Mouse (Mus musculus) ZHBTc4 (cell line): ENCODE measurements at regions not wholly inside any gene's neighbourhood (a gene's known extent, or its start where the extent isn't known, plus 50 kb on each side); places are given as distances from the start of the nearest gene placed in this dataset.

Experiments
- DNase-seq: peaks from one replicate; pipeline ENCODE4 v3.0.0-alpha.2; 2011; ENCODE audit warnings: low read depth, low spot score

- DNase-seq, result no peak
Observed at GRCm38 (mm10) chr14:99521954-99522523, 223.5 kb downstream of the Klf5 start.

- no peak for DNase-seq
Observed at GRCm38 (mm10) chr14:99535781-99536180, 237.3 kb downstream of the Klf5 start.

- DNase-seq, result peak; percentile 84
Observed at GRCm38 (mm10) chr14:99537286-99537685, 238.8 kb downstream of the Klf5 start.

GRCm38 (mm10) chr14:99541716-99542115 lies 243.2 kb downstream of the Klf5 start:
- no peak for DNase-seq

- no peak for DNase-seq
Observed at GRCm38 (mm10) chr14:99547931-99548330, 249.4 kb downstream of the Klf5 start.

- no peak for DNase-seq
Observed at GRCm38 (mm10) chr14:99548363-99549248, 250.1 kb downstream of the Klf5 start.

DNA sequence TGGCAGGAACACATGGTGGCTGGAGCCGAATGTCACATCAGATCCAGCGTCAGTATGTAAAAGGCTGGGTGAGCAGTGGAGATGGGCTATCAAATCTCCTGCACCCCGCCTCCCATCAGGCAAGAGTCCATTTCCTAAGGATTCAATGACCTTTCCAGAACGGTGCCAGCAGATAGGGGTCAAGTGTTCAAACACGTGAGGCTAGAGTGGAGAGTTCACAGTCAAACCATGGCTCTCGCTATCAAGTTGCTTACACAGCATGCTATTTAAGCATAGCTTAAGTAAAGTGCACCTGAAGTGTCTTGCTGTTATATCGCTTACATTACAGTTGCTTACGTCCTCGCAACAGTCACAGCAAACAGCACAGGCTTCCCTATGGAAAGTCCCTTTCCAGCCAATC lies 265.5 kb downstream of the Klf5 start:
- DNase-seq, result no peak

GRCm38 (mm10) chr14:99574146-99574545 lies 275.7 kb downstream of the Klf5 start:
- no peak for DNase-seq

GRCm38 (mm10) chr14:99578665-99579064 lies 280.2 kb downstream of the Klf5 start:
- DNase-seq, result no peak

GRCm38 (mm10) chr14:99579271-99579759 lies 280.8 kb downstream of the Klf5 start:
- DNase-seq, result no peak

- no peak for DNase-seq
Observed at GRCm38 (mm10) chr14:99579765-99580266, 281.3 kb downstream of the Klf5 start.

DNA sequence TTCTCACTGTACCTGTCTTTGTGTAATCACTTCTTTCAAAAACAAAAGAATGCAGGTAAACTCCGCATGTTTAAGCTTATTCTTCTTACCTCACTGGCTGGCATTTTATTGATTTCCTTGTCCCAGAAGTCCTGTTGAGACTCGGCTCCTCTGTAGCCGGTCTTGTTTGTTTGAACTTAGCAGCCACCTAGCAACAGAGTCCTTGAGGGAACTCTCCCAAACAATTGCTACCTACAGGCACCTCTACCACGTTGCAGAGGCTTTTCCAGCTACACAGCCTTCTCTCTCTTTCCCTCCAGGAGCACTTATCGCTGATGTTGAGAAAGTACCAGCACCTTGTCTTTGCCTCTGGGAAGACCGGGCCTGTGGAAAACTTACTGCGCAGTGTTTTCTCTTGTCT lies 285.7 kb downstream of the Klf5 start:
- peak; percentile 25 for DNase-seq

GRCm38 (mm10) chr14:99586029-99586428 lies 287.5 kb downstream of the Klf5 start:
- DNase-seq, result no peak

GRCm38 (mm10) chr14:99590854-99591470 lies 292.5 kb downstream of the Klf5 start:
- DNase-seq, result no peak

DNA sequence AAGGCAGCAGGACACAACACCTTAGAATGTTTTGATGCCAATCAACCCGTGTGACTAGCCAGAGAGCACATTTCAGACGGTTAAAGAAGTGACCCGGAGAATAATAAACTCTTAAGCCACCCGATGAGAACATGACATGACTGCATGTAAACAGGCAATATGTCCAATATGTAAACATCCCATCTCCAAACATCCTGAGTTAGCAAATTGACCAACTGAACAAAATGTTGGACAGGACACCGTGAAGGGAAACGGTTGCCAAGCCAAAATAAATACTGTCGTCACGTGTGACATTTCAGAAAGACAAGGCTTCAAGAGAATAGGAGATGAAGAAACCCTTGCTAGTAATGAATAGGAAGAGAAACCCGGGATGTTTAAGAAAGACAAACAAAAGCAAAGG lies 294.4 kb downstream of the Klf5 start:
- no peak for DNase-seq

- no peak for DNase-seq
Observed at GRCm38 (mm10) chr14:99593864-99594263, 295.4 kb downstream of the Klf5 start.

GRCm38 (mm10) chr14:99601900-99602299 lies 303.4 kb downstream of the Klf5 start:
- DNase-seq, result no peak

GRCm38 (mm10) chr14:99603257-99603656 lies 304.8 kb downstream of the Klf5 start:
- DNase-seq, result no peak

DNA sequence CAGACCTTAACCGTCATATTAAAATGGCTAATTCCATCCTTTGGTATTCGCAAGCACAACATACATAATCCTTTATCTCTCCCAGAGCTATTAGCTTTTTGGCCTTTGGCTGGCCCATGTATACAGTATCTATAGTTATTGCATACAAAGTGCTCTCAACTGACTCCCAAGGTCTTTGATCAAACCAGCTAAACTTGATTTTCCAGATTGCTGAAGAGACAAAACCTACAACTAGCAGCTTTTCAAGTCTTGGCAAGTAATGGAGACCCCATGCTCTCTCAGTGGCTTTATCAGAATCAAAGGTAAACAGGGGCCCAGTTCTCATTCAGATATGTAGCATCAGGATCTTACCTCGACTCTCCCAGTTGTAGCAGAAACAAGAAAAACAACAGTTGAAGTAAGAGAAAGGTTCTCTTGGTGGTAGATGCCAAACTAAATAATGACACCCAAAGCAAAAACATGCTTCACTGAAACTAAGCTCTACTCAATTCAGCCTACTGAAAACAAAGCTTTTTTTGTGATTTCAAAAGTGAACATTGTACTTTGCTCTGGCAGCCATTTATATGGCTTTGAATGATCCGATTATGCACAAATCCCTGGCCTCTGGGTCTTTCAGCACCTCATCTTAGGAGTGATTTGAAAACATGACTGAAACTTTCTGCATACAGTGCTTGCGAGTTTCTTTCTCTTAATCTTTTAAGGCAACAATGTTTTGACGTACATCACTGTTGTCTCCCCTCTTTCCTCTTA lies 307.0 kb downstream of the Klf5 start:
- no peak for DNase-seq

DNA sequence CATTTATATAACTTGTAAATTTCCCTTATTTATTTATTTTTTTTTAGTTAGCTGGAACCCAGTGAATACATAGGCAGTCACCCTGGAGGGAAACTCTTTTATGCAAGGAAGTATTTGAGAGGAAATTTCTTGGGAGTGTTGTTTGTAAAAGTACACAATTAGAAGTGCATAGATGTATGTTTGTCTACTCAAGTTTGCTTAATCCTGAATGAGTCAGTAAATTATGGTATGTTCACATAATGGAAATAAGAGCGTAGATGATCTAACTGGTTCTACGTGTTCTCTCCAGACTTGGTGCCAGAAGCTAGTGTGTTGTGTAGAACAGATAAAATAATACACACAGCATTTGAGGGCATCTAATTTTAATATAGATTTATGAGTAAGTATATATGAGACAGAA lies 310.5 kb downstream of the Klf5 start:
- DNase-seq, result no peak

- DNase-seq, result no peak
Observed at GRCm38 (mm10) chr14:99611435-99611834, 312.9 kb downstream of the Klf5 start.

- no peak for DNase-seq
Observed at GRCm38 (mm10) chr14:99612114-99612513, 313.6 kb downstream of the Klf5 start.
